Mouse (Mus musculus): ENCODE results near the gene Xbp1. TPM values are rescaled to one million over a fixed set of nuclear protein-coding genes. Genes with fewer than 3 reads are reported as not detected.
"Not testable (repeated sequence)": the region's sequence is repeated elsewhere in the genome, so short reads cannot be mapped to it uniquely, and the experiment has no call there.

The Xbp1 gene
- polyA plus RNA-seq, 1 experiment, result 131 TPM

DNA sequence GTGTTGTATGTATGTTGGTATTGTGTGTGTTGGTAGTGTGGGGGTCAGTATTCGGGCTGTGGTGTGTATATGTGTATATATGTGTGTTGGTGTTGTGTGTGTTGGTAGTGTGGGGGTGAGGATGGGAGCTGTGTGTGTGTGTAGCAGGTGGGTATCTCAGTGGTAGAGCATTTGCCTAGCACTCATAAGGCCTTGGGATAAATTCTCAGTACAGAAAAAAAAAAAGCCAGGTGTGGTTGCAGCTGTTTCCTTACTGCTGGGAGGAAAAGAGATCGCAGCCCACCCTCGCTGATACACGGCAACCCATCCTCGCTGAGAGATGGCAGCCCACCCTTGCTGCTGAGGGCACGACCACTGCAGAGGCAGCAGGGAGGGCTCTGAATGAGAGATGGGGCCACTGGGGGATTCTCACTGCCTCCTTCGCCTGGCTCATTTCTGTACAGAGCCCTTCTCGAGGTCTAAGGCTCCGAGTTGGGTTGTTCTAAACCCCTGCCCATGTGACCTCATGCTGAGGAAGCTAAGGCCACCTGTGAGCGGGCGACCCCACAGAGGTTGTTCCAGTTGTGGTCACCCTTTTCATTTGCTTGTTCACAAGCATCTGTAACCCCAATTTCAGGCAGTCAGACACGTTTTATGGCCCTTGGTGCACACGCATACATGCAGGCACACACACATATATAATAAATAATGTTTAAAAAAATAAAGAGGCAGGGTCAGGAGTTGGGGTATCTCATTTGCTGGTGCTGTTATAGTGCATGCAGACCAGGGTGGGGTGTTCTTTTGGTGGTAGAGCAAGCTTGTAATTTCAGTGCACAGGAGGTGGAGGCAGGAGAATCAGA is 19.3 kb upstream of the Xbp1 start:
- WGBS, result 80% methylated on average over 13 of the region's 13 CpGs
- H3K4me1 ChIP-seq (ENCODE audit: control insufficient read depth, insufficient read depth, low read length), result peaks cover 19% of the 10 kb centered on the region
- DNase-seq, result no peak
- TF ChIP-seq POLR2A (IDR thresholded peaks at IDR 0.05; ENCODE audit: borderline replicate concordance, extremely low read depth, low read depth, low read length), result no peak
- TF ChIP-seq CTCF (IDR thresholded peaks at IDR 0.05; ENCODE audit: insufficient read depth, low read length), result no peak
- H3K4me3 ChIP-seq (replicated peaks; ENCODE audit: extremely low read depth, low read depth, low read length), result no peak overlapping the region

DNA sequence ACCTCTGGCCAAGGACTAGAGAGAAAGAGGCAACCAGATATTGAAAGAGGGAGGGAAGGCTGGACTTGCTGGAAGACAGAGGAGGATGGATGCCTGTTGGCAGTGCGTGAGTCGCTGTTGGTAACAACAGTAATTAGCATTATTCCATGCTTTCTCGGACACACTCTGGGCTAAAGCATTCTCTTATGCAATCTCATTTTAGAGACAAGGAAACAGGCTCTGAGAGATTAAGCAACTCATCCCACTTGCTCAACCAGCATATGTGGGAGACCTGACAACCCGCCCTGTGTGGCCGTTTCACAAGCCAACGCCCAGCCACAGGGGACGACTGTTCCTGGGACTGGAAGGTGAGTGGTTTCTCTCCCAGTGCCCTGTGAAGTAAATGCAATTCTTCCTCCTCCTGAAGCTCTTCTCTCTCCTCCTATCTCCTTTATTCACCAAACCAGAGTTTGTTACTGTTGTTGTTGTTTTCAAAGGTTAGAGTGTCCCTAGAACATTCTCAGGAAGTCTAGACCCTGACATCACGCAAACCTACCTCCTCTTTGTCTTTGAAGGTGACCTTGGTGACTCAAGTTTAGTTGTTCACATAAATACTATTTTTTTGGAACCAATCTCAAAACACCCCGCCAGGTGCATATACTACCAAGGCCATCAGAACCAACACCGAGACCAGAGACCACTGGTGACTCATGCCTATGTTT is 18.0 kb upstream of the Xbp1 start:
- TF ChIP-seq CTCF (IDR thresholded peaks at IDR 0.05; ENCODE audit: insufficient read depth, low read length), result no peak
- TF ChIP-seq POLR2A (IDR thresholded peaks at IDR 0.05; ENCODE audit: borderline replicate concordance, extremely low read depth, low read depth, low read length), result peak; percentile 36; the same call in 1 of the 2 replicates
- peaks cover 19% of the 10 kb centered on the region for H3K4me1 ChIP-seq (ENCODE audit: control insufficient read depth, insufficient read depth, low read length)
- WGBS, result 64% methylated on average over 10 of the region's 10 CpGs
- no peak overlapping the region for H3K4me3 ChIP-seq (replicated peaks; ENCODE audit: extremely low read depth, low read depth, low read length)
- no peak for DNase-seq

DNA sequence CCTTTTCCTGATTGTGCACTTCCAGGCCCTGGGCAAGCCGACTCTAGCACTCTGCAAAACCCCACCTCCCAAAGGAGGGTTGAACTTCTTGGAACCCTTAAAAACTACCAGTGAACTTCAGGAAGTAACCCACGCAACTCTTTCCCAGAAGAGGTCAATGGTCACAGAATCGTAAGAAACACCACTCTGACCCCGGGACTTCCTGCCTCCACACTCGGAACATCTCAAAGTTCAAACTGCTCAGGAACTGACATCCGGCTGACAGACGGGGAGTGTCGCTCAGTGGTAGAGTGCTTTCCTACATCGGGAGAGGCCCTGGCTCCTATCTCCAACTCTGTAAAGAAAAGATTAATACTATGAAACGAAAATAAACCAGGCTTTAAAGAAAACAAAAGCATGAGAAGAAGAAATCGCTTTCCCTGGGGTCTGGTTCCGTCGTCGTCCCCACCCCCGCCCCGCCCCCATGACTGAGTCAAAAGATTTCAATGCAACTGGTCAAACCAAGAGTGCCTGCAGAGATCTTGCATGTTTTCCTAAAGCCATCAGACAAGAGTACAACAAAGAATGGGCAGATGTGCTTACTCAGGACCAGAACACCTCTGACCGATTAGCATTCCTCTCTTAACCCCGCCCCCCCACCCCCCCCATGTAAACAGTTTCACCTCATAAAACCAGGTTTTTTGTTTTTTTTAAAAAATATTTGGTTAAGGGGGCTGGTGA is 14.4 kb upstream of the Xbp1 start:
- WGBS, result 11% methylated on average over 18 of the region's 18 CpGs

GRCm38 (mm10) chr11:5509215-5510098 is 11.0 kb upstream of the Xbp1 start:
- Histone ChIP-seq H3K4me3 (replicated peaks; ENCODE audit: extremely low read depth, low read depth, low read length) (no peak overlapping the region), H3K4me1 (ENCODE audit: control insufficient read depth, insufficient read depth, low read length) (peaks cover 6% of the 10 kb centered on the region)
- TF ChIP-seq CTCF (IDR thresholded peaks at IDR 0.05; ENCODE audit: insufficient read depth, low read length) (no peak), POLR2A (IDR thresholded peaks at IDR 0.05; ENCODE audit: borderline replicate concordance, extremely low read depth, low read depth, low read length) (no peak)
- no peak for DNase-seq
- 65% methylated on average over 8 of the region's 8 CpGs for WGBS

More for the DNA sequence above, 14.4 kb upstream of the Xbp1 start:
- DNase-seq, result no peak
- Histone ChIP-seq H3K4me1 (ENCODE audit: control insufficient read depth, insufficient read depth, low read length) (peaks cover 8% of the 10 kb centered on the region), H3K4me3 (replicated peaks; ENCODE audit: extremely low read depth, low read depth, low read length) (peak overlapping the region; percentile 32)
- TF ChIP-seq POLR2A (IDR thresholded peaks at IDR 0.05; ENCODE audit: borderline replicate concordance, extremely low read depth, low read depth, low read length), result peak; percentile 47; the same call in 1 of the 2 replicates
- TF ChIP-seq CTCF (IDR thresholded peaks at IDR 0.05; ENCODE audit: insufficient read depth, low read length), result no peak

GRCm38 (mm10) chr11:5510099-5510391 is 10.4 kb upstream of the Xbp1 start:
- TF ChIP-seq POLR2A (IDR thresholded peaks at IDR 0.05; ENCODE audit: borderline replicate concordance, extremely low read depth, low read depth, low read length) (no peak), CTCF (IDR thresholded peaks at IDR 0.05; ENCODE audit: insufficient read depth, low read length) (no peak)
- H3K4me1 ChIP-seq (ENCODE audit: control insufficient read depth, insufficient read depth, low read length), result peaks cover 6% of the 10 kb centered on the region
- no peak overlapping the region for H3K4me3 ChIP-seq (replicated peaks; ENCODE audit: extremely low read depth, low read depth, low read length)
- WGBS, result 12% methylated on average over 5 of the region's 5 CpGs
- no peak for DNase-seq

DNA sequence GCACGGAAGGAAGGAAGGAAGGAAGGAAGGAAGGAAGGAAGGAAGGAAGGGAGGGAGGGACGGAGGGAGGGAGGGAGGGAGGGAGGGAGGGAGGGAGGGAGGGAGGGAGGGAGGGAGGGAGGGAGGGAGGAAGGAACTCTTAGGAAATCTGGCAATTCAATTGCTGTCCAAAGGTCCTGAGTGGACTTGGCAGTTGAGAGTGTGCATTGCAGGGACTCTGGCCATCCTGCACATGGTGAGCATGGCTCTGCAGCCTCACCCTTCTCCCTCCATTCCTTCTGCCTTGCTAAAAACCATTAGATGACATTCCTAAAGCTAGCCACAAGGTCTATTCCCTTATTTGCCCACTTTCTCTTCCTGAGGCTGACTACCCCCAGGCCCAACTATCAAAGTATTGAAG is 9.8 kb upstream of the Xbp1 start:
- H3K4me3 ChIP-seq (replicated peaks; ENCODE audit: extremely low read depth, low read depth, low read length); H3K4me1 ChIP-seq (ENCODE audit: control insufficient read depth, insufficient read depth, low read length); DNase-seq: not testable (repeated sequence)
- 33% methylated on average over 1 of the region's 2 CpGs for WGBS

DNA sequence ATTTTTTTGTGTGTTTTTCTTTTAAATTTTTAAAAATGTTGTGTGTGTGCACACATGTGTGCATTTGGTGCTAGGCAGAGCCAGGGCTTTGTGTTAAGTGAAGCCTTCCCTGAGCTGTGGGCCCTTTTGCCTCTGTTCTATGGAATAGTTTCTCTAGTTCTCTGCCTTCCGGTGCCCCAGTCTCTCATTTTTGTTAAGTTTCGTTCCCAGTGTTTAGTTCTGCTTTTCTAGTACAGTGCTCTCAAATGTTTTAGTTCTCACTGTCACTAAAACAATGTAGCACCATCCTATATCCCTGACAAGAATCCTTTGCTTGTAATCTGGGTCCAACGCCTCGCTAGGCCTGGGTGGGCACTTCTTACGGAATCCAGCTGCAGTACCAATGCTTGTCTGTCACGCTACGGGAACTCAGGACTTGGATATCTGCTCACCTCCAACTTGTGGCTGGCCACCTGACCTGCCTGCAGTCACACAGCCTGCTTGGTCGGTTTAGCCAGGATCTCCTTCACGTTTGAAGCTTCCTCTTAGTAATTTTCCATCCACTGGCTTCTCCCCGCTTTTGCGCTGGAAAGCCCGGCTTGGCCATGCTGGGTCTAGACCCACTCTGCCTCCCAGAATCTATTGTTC is 8.2 kb upstream of the Xbp1 start:
- 59% methylated on average over 12 of the region's 12 CpGs for WGBS
- H3K4me3 ChIP-seq (replicated peaks; ENCODE audit: extremely low read depth, low read depth, low read length), result no peak overlapping the region
- no peak for DNase-seq
- TF ChIP-seq POLR2A (IDR thresholded peaks at IDR 0.05; ENCODE audit: borderline replicate concordance, extremely low read depth, low read depth, low read length), result peak; percentile 28; the same call in 1 of the 2 replicates
- TF ChIP-seq CTCF (IDR thresholded peaks at IDR 0.05; ENCODE audit: insufficient read depth, low read length), result no peak
- H3K4me1 ChIP-seq (ENCODE audit: control insufficient read depth, insufficient read depth, low read length), result peaks cover 6% of the 10 kb centered on the region; the same call in 1 of the 2 replicates

- TF ChIP-seq CTCF (IDR thresholded peaks at IDR 0.05; ENCODE audit: insufficient read depth, low read length), result no peak
- no peak for TF ChIP-seq POLR2A (IDR thresholded peaks at IDR 0.05; ENCODE audit: borderline replicate concordance, extremely low read depth, low read depth, low read length)
- DNase-seq, result no peak
- 82% methylated on average over 8 of the region's 8 CpGs for WGBS
- Histone ChIP-seq H3K4me3 (replicated peaks; ENCODE audit: extremely low read depth, low read depth, low read length) (no peak overlapping the region), H3K4me1 (ENCODE audit: control insufficient read depth, insufficient read depth, low read length) (peaks cover 6% of the 10 kb centered on the region; the same call in 1 of the 2 replicates)
Measured at GRCm38 (mm10) chr11:5512961-5513360, 7.5 kb upstream of the Xbp1 start.
